Mouse (Mus musculus): ENCODE results near the gene Grb7. TPM values are rescaled to one million over a fixed set of nuclear protein-coding genes. Genes with fewer than 3 reads are reported as not detected.

The Grb7 gene
- total and polyA plus RNA-seq, 2 experiments, result 58.2 to 136 TPM

DNA sequence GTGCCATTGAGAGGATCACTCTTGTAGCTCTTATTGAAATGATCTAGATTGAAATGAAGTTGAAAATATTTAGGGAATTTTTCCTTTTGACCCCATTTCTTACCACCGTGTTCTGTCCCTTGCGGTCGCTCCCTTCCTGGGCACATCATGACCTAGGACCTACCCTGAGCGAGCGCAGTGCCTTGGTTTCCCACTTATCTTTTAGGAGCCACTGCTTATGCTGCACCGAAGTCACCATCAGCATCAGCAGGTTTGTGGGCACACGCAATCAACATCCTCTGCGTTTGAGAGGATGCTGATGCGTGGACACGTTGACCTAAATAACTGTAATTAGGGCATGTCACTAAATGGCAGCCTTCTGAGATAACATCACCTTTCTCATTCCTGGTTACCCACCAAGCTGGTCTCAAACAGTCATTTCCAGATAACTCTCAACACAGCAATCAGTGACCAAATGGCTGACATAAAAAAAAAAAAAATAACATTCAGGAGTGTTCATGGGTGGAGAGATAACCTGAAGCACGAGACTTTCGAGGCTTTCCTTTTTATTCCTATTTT, 33.8 kb downstream of the Grb7 start:
- Histone ChIP-seq H3K79me2 (ENCODE audit: control insufficient read depth, insufficient read depth, low read length) (no peaks in the 10 kb centered on the region), H3K36me3 (ENCODE audit: control insufficient read depth, insufficient read depth, low read length) (no peaks in the 10 kb centered on the region), H3K4me1 (ENCODE audit: control insufficient read depth, insufficient read depth, low read length) (no peaks in the 10 kb centered on the region), H3K27me3 (ENCODE audit: control insufficient read depth, insufficient read depth, low read length) (peaks cover 3% of the 10 kb centered on the region; the same call in 1 of the 2 replicates), H3K27ac (replicated peaks; ENCODE audit: insufficient read depth, low read depth, low read length) (no peak overlapping the region), H3K4me3 (ENCODE audit: insufficient read depth, low read depth, low read length) (no peak overlapping the region), H3K9ac (ENCODE audit: low read depth, low read length) (no peak overlapping the region)
- TF ChIP-seq CTCF (IDR thresholded peaks at IDR 0.05; ENCODE audit: low read depth, low read length) (no peak), POLR2A (IDR thresholded peaks at IDR 0.05; ENCODE audit: extremely low read depth, insufficient read depth, low read length) (no peak)
- no peak for DNase-seq (ENCODE audit: extremely low read depth, low read depth, low spot score)
- WGBS, result 89% methylated on average over 12 of the region's 12 CpGs

DNA sequence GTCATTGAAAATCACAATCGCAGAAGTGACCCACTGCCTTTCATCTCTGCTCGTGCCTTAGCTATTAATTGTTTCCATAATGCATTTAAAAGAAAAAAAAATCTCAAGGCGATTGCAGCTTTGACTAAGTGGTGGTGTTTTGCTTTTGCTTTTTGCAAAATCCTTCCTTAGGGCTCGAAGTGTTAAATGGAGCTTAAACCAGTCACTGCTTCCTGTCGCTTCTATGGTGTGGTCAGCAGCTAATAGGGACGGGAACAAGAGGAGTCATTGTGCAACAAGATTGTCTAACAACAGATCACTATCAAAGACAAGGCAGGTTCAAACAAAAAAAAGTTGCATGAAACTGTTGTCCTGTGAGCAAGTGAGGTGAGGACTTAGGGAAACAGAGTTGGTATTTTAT, 35.0 kb downstream of the Grb7 start:
- Histone ChIP-seq H3K4me3 (ENCODE audit: insufficient read depth, low read depth, low read length) (no peak overlapping the region), H3K79me2 (ENCODE audit: control insufficient read depth, insufficient read depth, low read length) (no peaks in the 10 kb centered on the region), H3K4me1 (ENCODE audit: control insufficient read depth, insufficient read depth, low read length) (no peaks in the 10 kb centered on the region), H3K27me3 (ENCODE audit: control insufficient read depth, insufficient read depth, low read length) (peaks cover 3% of the 10 kb centered on the region; the same call in 1 of the 2 replicates), H3K27ac (replicated peaks; ENCODE audit: insufficient read depth, low read depth, low read length) (no peak overlapping the region), H3K36me3 (ENCODE audit: control insufficient read depth, insufficient read depth, low read length) (no peaks in the 10 kb centered on the region), H3K9ac (ENCODE audit: low read depth, low read length) (no peak overlapping the region)
- no peak for DNase-seq (ENCODE audit: extremely low read depth, low read depth, low spot score)
- TF ChIP-seq POLR2A (IDR thresholded peaks at IDR 0.05; ENCODE audit: extremely low read depth, insufficient read depth, low read length) (no peak), CTCF (IDR thresholded peaks at IDR 0.05; ENCODE audit: low read depth, low read length) (no peak)
- 60% methylated on average over 6 of the region's 6 CpGs for WGBS

DNA sequence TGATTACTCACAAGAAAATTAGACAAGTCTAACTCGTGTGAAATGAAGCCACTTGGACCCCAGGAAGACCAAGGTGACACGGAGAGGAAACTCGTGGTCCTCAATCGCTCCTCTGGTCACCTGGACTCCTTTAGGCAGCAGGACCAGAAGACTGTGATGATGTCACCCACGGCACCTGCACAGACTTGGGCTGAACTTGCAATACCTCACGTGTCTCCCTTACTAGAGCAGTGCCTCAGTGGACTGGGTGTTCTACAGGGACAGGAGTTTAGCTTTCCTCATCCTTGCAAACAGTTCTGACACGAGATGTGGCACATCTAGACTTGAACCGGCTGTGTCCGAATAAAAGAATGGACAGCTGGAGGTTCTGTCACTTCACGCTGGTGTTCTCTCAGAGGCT, 35.9 kb downstream of the Grb7 start:
- H3K4me1 ChIP-seq (ENCODE audit: control insufficient read depth, insufficient read depth, low read length), result no peaks in the 10 kb centered on the region
- H3K27me3 ChIP-seq (ENCODE audit: control insufficient read depth, insufficient read depth, low read length), result no peaks in the 10 kb centered on the region
- no peak overlapping the region for H3K9ac ChIP-seq (ENCODE audit: low read depth, low read length)
- no peak for TF ChIP-seq POLR2A (IDR thresholded peaks at IDR 0.05; ENCODE audit: extremely low read depth, insufficient read depth, low read length)
- TF ChIP-seq CTCF (IDR thresholded peaks at IDR 0.05; ENCODE audit: low read depth, low read length), result no peak
- no peak overlapping the region for H3K4me3 ChIP-seq (ENCODE audit: insufficient read depth, low read depth, low read length)
- no peaks in the 10 kb centered on the region for H3K36me3 ChIP-seq (ENCODE audit: control insufficient read depth, insufficient read depth, low read length)
- DNase-seq (ENCODE audit: extremely low read depth, low read depth, low spot score), result no peak
- no peak overlapping the region for H3K27ac ChIP-seq (replicated peaks; ENCODE audit: insufficient read depth, low read depth, low read length)
- H3K79me2 ChIP-seq (ENCODE audit: control insufficient read depth, insufficient read depth, low read length), result no peaks in the 10 kb centered on the region
- WGBS, result 82% methylated on average over 10 of the region's 10 CpGs

DNA sequence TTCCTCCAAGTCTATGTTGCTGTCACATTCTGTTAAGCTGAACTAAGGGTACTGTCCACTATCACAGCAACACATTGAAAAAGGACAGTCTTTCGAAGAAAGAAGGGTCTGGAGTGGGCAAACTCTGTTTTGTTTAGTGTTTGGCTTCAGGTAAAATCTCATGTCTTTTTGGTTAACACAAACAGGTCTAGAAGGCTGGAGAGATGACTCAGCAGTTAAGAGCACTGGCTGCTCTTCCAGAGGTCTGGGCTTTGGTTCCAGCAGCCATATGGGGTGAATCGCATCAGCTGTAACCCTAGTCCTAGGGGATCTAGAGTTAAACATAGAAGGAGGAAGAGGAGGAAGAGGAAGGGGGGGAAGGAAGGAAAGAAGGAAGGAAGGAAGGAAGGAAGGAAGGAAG, 39.6 kb downstream of the Grb7 start:
- H3K36me3 ChIP-seq (ENCODE audit: control insufficient read depth, insufficient read depth, low read length), result no peaks in the 10 kb centered on the region
- H3K27ac ChIP-seq (replicated peaks; ENCODE audit: insufficient read depth, low read depth, low read length), result no peak overlapping the region
- H3K79me2 ChIP-seq (ENCODE audit: control insufficient read depth, insufficient read depth, low read length), result no peaks in the 10 kb centered on the region
- 84% methylated on average over 2 of the region's 2 CpGs for WGBS
- no peak for DNase-seq (ENCODE audit: extremely low read depth, low read depth, low spot score)
- H3K9ac ChIP-seq (ENCODE audit: low read depth, low read length), result no peak overlapping the region
- H3K27me3 ChIP-seq (ENCODE audit: control insufficient read depth, insufficient read depth, low read length), result no peaks in the 10 kb centered on the region
- no peaks in the 10 kb centered on the region for H3K4me1 ChIP-seq (ENCODE audit: control insufficient read depth, insufficient read depth, low read length)
- TF ChIP-seq CTCF (IDR thresholded peaks at IDR 0.05; ENCODE audit: low read depth, low read length) (no peak), POLR2A (IDR thresholded peaks at IDR 0.05; ENCODE audit: extremely low read depth, insufficient read depth, low read length) (no peak)
- H3K4me3 ChIP-seq (ENCODE audit: insufficient read depth, low read depth, low read length), result no peak overlapping the region

DNA sequence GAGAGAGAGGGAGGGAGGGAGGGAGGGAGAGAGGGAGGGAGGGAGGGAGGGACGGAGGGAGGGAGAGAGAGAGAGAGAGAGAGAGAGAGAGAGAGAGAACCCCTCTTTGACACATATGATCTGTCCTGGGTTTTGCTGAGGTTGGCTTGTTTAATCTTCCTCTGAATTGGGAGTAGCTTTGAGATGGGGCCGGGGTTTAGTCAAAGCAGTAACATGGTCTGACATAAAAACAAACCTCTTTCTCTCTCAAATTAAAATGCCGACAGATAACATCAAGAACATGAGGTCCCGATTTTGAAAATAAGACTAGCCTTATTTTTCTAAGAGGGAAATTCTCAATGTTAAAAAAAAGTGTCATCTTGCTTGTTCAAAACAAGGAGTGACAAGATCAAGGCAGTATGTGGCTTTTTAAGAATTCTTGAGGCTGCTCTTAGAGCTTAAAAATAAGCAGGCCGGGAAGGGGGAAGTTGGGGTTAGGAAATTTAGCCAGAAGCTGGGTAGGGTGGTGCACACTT, 41.4 kb downstream of the Grb7 start:
- no peak for TF ChIP-seq POLR2A (IDR thresholded peaks at IDR 0.05; ENCODE audit: extremely low read depth, insufficient read depth, low read length)
- no peak for TF ChIP-seq CTCF (IDR thresholded peaks at IDR 0.05; ENCODE audit: low read depth, low read length)
- no peak for DNase-seq (ENCODE audit: extremely low read depth, low read depth, low spot score)
- Histone ChIP-seq H3K9ac (ENCODE audit: low read depth, low read length) (no peak overlapping the region), H3K4me3 (ENCODE audit: insufficient read depth, low read depth, low read length) (no peak overlapping the region), H3K27ac (replicated peaks; ENCODE audit: insufficient read depth, low read depth, low read length) (no peak overlapping the region), H3K27me3 (ENCODE audit: control insufficient read depth, insufficient read depth, low read length) (no peaks in the 10 kb centered on the region), H3K79me2 (ENCODE audit: control insufficient read depth, insufficient read depth, low read length) (no peaks in the 10 kb centered on the region), H3K4me1 (ENCODE audit: control insufficient read depth, insufficient read depth, low read length) (no peaks in the 10 kb centered on the region), H3K36me3 (ENCODE audit: control insufficient read depth, insufficient read depth, low read length) (no peaks in the 10 kb centered on the region)
- WGBS, result 70% methylated on average over 5 of the region's 5 CpGs

DNA sequence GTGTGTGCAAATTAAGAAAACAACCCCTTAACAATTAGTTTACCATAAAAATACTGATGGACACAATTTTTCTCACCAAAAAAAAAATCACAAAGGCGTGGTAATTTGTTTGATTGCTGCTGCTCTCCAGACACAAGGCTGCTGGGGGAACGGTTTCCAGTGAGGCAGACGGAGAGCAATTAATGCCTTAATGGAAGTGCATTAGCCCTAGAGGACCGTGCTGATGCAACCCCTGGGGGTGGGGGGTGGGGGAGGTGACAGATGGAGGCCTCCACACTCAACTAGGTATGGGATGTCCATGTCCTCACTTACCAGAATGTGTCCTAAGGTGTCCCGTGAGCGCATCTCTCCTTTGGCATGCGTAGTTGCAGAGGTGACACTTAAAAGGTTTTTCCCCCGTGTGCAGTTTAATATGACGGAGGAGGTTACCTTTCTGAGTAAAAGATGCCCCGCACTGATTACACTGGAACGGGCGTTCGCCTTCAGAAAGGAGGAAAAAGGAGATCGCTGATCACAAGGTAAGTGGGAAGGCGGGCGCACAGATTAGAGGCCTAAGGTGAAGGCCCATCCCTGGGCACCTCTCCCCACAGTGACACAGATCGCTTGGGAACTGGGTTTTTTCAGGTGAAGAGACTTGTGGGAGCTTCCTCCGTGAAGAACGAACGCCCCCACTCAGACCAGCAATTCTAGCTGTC, 42.5 kb downstream of the Grb7 start:
- no peaks in the 10 kb centered on the region for H3K36me3 ChIP-seq (ENCODE audit: control insufficient read depth, insufficient read depth, low read length)
- H3K9ac ChIP-seq (ENCODE audit: low read depth, low read length), result no peak overlapping the region
- DNase-seq (ENCODE audit: extremely low read depth, low read depth, low spot score), result no peak
- H3K4me3 ChIP-seq (ENCODE audit: insufficient read depth, low read depth, low read length), result no peak overlapping the region
- H3K79me2 ChIP-seq (ENCODE audit: control insufficient read depth, insufficient read depth, low read length), result no peaks in the 10 kb centered on the region
- 79% methylated on average over 20 of the region's 20 CpGs for WGBS
- TF ChIP-seq CTCF (IDR thresholded peaks at IDR 0.05; ENCODE audit: low read depth, low read length) (no peak), POLR2A (IDR thresholded peaks at IDR 0.05; ENCODE audit: extremely low read depth, insufficient read depth, low read length) (no peak)
- no peak overlapping the region for H3K27ac ChIP-seq (replicated peaks; ENCODE audit: insufficient read depth, low read depth, low read length)
- H3K27me3 ChIP-seq (ENCODE audit: control insufficient read depth, insufficient read depth, low read length), result no peaks in the 10 kb centered on the region
- H3K4me1 ChIP-seq (ENCODE audit: control insufficient read depth, insufficient read depth, low read length), result no peaks in the 10 kb centered on the region
